Mouse (Mus musculus): Measurements from ENCODE around the gene Tubb3. TPM values are rescaled to one million over a fixed set of nuclear protein-coding genes. Genes with fewer than 3 reads are reported as not detected.

The Tubb3 gene
- total RNA-seq, 4 experiments from 2014 or later, result 0.17 to 0.24 TPM; not detected in 2

Other genes starting within 250 kb of the Tubb3 start
- gene Dpep1, start 225.2 kb upstream of the Tubb3 start, total RNA-seq (2022), result 10 to 100 TPM in 2 of 4 experiments, 1 to 10 TPM in 2; 5.6 to 14.7 (median 9.7) TPM
- 10 to 100 TPM; 51.5 to 60.8 (median 56.0) TPM for gene Chmp1a, start 198.7 kb upstream of the Tubb3 start, total RNA-seq (2022)
- gene Spata33, start 198.6 kb upstream of the Tubb3 start, total RNA-seq (2022), result 1 to 10 TPM in 1 of 4 experiments, under 1 TPM in 3; 0.12 to 1.6 (median 0.58) TPM
- gene Cdk10, start 186.6 kb upstream of the Tubb3 start, total RNA-seq (2022), result 10 to 100 TPM in 3 of 4 experiments, 1 to 10 TPM in 1; 9.7 to 14.3 (median 12.0) TPM
- 1 to 10 TPM in 3 of 4 experiments, under 1 TPM in 1; 0.97 to 1.8 (median 1.3) TPM for gene Spata2l, start 175.2 kb upstream of the Tubb3 start, total RNA-seq (2022)
- gene Zfp276, start 157.2 kb upstream of the Tubb3 start, total RNA-seq (2022), result 1 to 10 TPM; 3.8 to 8.4 (median 5.4) TPM
- 10 to 100 TPM; 13.7 to 22.6 (median 21.7) TPM for gene Vps9d1, start 157.1 kb upstream of the Tubb3 start, total RNA-seq (2022)
- gene Fanca, start 92.8 kb upstream of the Tubb3 start, total RNA-seq (2022), result not detected
- gene Spire2, start 78.7 kb upstream of the Tubb3 start, total RNA-seq (2022), result under 1 TPM in 3 of 4 experiments, not detected in 1; 0.16 to 0.22 (median 0.20) TPM
- 100 to 1,000 TPM; 125 to 155 (median 141) TPM for gene Tcf25, start 37.7 kb upstream of the Tubb3 start, total RNA-seq (2022)
- gene Mc1r, start 4.3 kb upstream of the Tubb3 start, total RNA-seq (2022), result under 1 TPM in 1 of 4 experiments, not detected in 3; 0.08 TPM
- 10 to 100 TPM; 36.9 to 47.1 (median 38.2) TPM for gene Def8, start 12.1 kb downstream of the Tubb3 start, total RNA-seq (2022)
- gene Afg3l1, start 66.5 kb downstream of the Tubb3 start, total RNA-seq (2022), result 10 to 100 TPM; 45.0 to 48.8 (median 47.8) TPM
- gene Dbndd1, start 104.0 kb downstream of the Tubb3 start, total RNA-seq (2022), result not detected
- 1 to 10 TPM; 2.3 to 5.4 (median 3.3) TPM for gene Gas8, start 107.4 kb downstream of the Tubb3 start, total RNA-seq (2022)
- gene Rhou, start 242.5 kb downstream of the Tubb3 start, total RNA-seq (2022), result 10 to 100 TPM; 17.9 to 29.8 (median 26.8) TPM